Mouse (Mus musculus) skeletal muscle tissue, adult 2 months (tissue): Measurements from ENCODE around the gene Ddx6.

Experiments
- DNase-seq: peaks from one replicate; pipeline ENCODE4 v3.0.0-alpha.2; 2012; ENCODE audit warnings: low read depth, low spot score

Gene Ddx6

DNA sequence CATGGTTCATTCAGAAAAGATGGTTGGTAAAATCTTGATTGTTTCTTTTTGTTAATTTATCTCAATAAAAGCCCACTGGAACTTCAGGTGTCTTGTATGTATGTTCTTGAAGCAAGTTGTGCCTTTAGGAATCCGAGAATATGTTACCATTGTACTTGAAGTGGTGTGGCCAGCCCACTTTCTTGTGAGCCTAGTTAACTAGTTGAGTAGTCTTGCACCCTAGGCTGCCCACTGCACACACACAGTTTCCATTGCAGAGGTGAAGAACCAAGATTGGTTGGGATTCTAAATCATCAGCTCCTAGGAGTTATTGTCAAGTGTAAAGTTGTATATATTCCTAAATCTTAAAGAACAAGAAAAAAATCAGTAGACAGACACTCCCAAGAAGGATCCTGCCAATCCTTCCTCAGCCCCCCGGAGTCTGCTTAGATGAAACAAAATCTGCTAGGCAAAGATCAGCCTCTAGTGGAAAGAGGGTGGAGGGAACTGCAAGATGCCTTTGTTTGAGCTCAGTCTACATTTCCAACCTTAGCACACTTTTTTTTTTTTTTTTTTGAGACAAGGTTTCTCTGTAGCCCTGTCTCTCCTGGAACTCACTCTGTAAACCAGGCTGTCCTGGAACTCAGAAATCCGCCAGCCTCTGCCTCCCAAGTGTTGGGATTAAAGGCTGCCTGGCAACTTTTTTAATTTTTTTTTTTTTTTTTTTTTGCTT lies 36.1 kb downstream of the Ddx6 start:
- DNase-seq = no peak

DNA sequence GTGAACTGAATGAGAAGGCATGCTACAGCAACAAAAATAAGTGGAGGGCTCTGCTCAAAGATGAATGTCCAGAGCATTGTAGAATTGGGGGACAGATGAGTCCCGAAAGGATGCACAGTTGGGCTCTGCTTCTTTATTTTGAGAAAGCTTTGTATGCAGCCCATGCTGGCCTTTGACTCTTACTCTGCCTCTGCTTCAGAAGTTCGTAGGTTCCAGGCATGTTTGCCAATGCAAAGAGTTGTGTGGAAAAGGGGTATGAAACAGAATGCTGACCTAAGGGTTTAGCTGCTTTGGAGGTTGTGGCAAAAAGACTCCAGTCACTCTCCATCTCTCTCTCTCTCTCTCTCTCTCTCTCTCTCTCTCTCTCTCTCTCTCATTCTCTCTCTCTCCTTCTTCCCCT lies 36.9 kb downstream of the Ddx6 start:
- no peak for DNase-seq

DNA sequence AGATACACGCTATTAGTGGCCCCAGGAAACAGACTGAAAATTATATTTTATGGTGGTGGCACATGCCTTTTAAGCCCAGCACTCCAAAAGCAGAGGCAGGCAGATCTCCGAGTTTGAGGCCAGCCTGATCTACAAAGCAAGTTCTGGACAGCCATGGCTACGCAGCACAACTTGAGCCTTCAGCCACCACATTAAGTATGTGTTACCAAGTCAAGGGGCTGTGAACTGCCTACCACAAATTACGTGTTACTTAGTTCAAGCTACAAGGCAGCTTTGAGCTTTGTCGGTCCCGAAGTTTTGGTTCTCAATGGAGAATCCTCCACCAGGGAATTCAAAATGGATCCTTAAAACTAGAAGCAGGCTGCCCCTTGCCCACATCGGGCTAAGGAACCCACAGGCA lies 38.4 kb downstream of the Ddx6 start:
- no peak for DNase-seq

DNA sequence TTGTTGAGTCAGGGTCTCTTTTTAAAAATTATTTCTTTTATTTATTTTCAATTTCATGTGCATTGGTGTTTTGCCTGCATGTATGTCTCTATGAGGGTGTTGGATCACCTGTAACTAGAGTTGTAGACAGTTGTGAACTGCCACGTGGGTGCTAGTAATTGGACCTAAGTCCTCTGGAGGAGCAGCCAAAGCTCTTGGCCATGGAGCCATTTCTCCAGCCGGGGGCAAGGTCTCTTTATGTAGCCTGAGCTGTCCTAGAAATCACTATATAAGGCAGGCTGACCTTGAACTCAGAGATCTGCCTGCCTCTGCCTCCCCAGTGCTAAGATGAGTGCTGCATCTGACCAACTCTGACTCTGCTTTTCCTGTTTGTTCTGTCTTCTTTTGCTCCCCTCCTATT lies 39.5 kb downstream of the Ddx6 start:
- DNase-seq = no peak

DNA sequence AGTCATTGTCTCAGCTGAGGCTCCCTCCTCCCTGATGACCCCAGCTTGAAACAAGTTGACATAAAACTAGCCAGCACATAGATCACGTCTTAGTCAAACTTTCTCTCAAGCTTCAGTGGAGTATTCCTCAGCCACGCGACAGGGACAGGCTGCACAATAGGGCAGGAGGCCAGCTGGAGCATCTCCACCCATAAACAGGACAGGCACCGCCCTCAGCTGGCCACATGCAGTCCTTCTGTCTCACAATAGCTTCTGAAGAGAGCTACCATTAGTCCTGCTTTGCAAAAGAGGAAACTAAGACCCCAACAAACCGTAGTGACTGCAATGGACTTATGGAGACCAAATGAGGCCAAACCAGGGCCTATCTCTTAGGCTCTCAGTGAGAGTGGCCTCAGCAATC lies 40.8 kb downstream of the Ddx6 start:
- DNase-seq = peak; percentile 46

DNA sequence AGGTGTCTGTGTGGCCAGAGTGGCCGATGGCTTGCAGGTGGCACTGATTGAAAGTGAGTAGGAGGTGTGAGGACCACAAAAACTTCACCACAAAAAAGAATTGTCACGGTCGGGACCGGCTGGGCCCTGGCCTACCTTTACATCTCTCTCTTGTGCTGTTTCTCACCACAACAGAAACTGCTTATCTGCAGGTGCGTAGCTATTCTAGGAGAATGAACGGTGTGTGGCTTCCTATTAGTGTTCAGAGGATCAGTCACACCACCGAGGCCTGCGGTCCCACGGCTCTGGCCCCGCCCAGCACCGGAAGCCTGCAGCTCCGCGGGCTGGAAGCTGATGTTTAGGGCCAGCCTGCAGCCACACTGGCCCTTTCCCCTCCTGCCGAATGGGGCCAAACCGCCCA lies 41.2 kb downstream of the Ddx6 start:
- DNase-seq = no peak

DNA sequence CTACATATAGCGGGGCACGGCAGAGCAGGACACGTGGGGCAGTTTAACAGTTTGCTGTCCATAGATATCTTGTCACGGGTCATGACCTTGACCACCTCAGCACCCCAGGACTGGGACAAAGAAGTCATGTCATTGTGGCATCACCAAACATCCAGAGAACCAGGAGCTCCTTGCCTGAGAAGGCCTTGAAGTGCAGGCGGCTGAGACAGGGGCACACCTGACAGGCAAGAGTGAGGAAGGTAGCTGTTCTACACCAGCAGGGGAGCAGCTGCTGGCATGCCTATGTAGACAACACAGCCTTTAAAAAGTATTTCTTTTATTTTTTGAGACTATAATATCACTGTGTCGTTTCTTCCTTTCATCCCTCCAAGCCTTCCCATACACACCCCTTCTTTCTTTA lies 41.7 kb downstream of the Ddx6 start:
- DNase-seq = no peak

DNA sequence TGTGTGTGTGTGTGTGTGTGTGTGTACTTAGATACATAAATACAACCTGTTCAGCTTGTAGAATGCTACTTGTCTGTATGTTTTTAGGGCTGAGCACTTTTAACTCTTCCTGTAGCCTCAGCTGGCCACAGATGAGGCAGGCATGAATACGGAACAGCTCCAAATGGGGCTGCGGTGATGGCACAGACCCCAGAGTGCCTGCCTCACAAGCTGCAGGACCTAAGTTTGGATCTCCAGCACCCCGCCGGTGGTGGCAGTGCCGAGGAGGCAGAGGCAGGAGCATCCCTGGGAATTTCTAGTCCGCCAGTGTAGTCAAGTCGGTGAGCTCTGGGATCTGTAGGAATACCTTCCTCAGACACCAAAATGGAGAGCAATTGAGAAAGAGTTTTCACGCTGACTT lies 42.3 kb downstream of the Ddx6 start:
- DNase-seq = no peak

DNA sequence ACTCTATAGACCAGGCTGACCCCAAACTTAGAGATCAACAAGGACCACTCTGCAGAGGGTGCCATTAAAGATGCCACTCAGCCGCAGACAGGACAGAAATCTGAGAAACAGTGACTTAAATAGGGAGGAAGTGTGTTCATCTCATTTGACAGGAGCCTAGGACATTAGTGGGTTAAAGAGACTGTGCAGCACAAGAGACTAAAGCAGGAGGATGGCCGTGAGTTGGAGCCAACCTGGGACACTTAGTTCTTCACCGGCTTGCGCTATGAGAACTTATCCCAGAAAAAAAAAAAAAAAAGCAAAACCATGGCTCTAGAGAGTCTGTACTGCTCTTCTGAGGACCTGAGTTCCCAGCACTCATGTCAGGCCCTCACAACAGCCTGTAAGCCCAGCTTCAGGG lies 43.0 kb downstream of the Ddx6 start:
- DNase-seq = no peak

DNA sequence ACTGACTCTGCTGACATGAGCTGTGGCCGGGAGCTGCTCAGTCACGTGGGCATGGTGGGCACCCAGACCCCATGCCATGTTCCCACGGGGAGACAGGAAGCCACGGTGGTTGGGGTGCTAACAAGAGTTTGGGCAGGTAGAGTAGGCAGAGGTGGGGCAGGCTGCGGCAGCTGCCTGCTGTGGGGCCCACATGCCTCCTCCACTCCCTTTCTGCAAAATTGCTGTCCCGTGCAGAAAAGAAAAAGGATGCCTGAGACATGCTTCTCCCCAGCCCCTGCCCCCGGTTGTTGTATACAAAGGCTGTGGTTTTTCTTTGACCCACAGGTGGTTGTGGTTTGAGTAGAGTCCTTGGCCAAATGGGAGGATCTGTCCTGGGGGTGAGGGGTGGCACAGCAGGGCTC lies 44.2 kb downstream of the Ddx6 start:
- DNase-seq = no peak

DNA sequence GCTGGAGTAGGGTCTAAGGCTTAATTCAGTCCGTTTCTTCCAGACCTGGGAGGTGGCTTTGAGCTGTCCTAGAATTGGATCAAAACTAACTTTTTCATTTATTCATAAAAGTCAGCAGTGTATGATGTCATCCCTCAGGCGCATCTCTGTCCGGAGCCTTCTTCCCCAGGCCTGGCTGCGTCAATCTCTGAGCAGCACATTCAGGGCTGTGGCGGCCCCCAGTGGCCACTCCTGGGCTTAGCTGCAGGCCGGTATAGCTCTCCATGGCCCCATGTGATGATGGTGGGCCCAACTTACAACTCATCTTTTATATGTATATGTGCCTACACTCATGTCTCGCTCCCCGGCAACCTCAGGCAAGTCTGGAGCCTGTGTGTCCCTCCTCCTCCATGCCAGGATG lies 47.3 kb downstream of the Ddx6 start:
- peak; percentile 53 for DNase-seq

DNA sequence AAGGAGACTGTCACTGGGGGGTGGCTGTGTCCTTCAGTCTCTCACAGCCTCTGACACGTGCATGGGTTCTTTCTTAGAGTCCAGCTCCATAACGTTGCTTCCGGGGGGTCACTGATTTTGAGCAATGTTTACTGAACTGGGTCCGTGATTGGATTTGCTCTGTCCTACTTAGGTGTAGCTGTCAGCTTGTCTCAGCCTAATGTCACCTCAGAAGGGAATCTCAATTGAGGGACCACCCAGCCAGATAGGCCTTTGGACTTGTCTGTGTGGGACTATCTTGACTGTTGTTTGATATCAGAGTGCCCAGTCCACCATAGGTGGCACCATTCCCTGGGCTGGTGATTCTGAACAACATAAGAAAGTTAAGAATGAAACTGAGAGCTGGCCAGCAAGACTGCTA lies 49.2 kb downstream of the Ddx6 start:
- no peak for DNase-seq

DNA sequence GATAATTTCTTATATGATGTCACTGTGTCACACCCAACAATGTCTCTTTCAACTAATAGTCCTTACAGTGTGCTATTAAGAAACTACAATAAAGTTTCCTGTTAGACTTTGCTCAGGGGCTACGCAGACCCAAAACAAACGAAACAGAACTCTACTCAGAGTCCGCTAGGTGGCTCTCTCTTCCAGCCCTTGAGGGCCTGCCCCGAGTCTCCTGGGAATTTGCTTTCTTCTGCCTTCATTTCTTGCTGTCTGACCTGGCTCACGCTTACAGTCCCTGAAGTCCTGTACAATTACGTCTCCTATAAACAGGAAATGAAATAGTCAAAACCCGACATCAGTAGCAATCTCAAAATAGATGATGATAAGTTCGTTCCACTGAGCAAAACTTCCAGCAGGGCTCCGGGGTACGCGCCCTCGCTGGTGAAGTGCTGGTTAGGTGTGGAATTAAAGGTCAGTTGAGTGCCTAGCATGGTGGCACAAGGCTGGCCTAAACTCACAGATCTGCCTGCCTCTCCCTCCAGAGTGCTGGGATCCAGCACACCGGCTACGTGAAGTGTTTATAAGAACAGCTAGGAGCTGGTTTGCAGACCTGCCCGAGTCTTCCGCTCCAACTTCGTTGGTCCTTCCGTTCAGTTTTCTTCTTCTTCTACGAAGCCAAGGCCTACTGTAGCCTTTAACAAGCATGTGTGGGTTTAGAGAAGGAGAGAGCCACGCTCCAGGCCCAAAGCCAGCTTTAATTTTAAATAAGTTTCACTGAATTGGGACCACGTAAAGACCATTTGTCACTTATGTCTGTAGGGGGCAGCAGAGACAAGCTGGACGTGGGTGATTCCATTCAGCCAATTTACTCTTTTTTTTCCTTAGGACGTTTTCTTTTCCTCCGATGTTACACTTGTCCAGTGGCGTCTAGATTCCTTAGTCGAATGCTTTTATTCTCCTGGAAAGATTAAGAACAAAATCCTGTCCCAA lies 50.7 kb downstream of the Ddx6 start:
- peak; percentile 75 for DNase-seq

DNA sequence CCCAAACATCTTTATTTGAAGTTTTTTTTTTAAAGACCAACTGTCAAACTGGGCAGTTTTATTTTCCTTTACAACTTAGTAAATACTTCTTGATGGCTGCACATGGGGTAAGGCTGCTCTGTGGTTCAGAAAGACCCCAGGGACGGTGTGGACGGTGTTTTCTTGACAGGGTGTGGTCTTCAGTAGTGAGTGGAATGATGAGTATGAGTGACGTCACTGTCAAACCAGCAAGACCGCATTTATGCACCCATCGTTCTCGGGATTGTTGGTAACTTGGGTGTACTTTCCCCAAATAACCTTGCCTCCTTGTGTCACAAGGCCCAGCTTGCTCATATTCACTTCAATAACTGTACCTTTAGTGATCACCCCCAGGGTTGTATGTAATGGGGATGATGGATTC lies 59.0 kb downstream of the Ddx6 start:
- DNase-seq = no peak

DNA sequence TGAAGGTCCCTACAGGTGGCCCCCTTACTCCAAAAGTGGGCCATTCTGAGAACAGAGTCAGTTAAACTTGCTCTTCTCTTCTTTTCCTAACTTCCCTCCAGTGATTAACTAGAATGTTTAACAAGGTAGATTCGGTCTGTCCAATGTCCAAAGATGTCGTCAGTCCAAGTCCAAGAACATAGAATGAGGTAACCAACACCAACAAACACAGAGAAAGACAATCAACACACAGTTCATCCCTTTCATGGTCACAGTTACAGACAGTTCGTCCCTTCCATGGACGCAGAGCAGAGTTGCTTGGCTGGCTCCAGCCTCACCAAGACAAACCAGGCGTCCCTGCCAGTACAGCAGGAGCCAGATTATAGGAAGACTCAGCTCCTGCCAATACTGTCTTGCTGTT lies 66.7 kb downstream of the Ddx6 start:
- DNase-seq = no peak

DNA sequence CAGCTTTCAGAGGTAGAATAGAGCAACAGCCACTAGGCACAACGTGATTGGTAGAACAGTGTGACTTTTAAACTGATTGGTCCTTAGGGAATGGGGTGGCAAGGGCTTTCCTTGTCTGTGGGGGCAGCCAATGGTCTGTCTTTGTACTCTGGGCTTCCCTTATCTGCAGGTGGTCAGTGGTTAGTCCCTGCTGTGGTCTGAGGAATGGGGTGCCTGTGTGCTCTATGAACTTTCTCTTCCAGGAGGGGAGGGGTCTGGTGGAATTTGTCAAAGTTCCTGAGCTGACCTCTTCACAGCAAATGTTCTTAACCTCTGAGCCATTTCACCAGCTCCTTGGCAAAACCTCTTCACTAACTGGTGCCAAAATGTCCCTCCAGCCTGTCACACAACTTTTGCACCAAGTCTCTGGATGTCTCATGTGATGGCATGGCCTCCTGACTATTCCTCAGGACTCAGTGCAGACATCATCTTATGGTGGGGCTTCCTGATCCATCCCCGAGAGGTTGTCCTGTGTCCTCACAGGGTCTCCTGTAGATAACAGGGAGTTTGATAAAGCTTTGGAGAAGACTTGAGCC lies 67.7 kb downstream of the Ddx6 start:
- no peak for DNase-seq

DNA sequence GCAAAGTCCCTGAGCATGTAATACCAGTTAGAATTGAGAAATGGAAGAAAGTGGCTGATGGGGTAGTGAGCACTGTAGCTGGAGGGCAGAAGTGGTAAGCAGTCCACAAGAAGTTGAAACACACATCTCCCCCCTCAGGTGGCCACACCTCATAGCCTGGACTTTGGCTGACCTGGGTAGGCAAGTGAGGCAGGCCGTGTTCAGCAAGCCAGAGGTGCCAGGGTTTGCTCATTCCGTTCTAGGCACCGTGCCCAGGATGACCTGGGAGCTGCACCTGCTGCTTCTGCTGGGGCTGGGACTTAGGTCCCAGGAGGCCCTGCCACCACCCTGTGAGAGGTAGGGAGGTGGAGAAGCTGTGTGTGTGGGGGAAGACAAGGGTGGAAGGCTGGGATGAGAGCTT lies 68.3 kb downstream of the Ddx6 start, which contains the start of gene Treh:
Treh (plus strand) TSS at position 229 of the 400 bp plus-strand sequence.
- DNase-seq = peak; percentile 46

DNA sequence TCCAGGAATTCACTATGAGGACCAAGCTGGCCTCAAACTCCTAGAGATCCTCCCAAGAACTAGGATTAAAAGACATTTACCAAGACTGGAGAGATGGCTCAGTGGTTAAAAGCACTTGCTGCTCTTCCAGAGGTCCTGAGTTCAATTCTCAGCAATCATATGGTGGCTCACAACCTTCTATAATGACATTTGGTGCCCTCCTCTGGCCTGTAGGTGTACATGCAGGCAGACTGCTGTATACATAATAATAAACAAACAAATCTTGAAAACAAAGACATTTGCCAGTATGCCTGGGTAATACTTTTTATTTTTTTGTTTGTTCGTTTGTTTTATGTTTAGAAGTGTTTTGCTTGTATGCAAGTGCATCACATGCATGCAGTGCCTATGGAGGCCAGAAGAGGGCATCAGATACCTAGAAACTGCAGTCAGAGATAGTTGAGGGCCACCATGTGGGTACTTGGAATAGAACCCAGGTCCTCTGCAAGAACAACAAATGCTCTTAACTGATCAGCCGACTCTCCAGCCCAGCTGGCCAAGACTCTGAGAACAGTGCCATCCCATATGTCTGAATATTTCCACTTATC lies 73.7 kb downstream of the Ddx6 start:
- no peak for DNase-seq

DNA sequence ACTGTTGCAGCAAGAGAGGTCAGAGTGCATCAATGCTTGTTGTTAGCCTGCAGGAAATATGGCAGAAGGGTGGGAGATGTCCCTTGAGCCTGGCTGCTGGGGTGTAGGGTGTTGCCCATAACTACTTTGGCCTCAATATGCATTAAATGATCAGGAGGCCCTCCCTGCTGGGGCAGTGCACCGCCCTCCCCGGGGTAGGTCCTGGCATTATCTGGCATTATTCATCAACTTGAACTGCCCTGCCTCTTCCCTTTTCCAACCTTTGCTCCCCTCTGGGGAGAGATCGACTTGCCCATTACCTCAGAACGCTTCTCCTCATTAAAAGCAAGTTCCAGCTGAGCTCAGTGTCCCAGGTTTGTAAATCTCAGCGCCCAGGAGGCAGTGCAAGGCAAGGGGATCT lies 74.9 kb downstream of the Ddx6 start:
- DNase-seq = no peak

DNA sequence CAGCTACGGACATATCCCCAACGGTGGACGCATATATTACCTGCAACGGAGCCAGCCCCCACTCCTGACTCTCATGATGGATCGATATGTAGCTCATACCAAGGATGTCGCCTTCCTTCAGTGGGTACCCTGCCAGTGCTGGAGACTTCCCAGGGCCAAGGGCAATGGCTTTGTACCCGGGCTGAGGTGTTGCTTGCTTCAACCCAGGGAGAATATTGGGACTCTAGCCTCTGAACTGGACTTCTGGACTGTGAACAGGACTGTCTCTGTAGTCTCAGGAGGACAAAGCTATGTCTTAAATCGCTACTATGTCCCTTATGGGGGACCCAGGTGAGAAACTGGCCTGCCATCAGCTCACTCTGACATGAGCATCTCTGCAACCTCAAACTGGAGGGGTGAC lies 78.4 kb downstream of the Ddx6 start:
- DNase-seq = no peak

DNA sequence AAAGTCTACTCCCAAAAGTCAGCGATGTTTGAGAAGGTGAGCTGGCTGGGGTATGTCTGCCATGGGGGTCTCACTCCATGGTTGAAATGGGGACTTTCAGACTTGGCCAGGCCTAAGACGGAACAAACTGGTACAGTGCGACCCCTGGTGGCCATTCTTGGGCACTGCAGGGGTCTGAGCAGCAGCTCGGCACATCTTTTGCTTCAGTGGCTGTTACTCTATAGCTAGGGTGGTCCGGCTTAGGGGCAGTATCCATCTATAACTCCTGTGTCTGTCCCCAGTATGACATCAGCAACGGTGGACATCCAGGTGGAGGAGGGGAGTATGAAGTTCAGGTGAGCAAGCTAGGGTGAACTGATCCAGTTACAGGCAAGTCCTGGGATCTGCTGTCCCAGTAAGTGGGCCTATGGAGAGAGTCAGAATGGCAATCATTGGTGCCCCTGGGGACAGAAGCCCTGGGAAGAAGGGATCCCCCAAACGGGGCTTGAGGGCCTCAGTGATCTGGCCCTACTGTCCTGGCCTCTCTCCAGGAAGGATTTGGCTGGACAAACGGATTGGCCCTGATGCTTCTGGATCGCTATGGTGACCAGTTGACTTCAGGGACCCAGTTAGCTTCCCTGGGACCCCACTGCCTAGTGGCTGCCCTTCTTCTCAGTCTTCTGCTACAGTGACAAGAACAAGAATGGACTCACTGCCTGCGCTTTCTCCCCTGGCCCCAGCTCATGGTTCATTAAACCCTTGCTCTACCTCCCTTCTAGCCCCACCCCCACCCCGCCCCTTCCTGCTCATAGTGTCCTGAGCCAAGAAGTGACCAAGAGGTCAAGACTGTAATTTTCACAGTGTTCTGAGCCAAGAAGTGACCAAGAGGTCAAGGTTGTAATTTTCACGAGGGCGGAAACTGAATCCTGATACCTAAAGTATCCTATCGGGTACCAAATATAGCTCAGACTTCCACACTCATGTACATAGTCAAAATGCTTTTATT lies 80.9 kb downstream of the Ddx6 start:
- DNase-seq = peak; percentile 57
